Comparison of ENCODE assay signal across 15 mouse cellular contexts in genomic region chr6:6434261-6434802, GRCm38 (mm10).
"Had no signal": no experiment of that assay in that cellular context is flagged by ENCODE, and none has a peak within 500 bp of the region (broad histone marks: within the 10 kb centered on the region; RNA-seq: fewer than 3 reads in every experiment).

No protein-coding gene starts in this region.

- H3K9ac ChIP-seq: lung, embryonic 15.5 days; midbrain, embryonic 13.5 days; midbrain, embryonic 15.5 days; neural tube, embryonic 12.5 days had no signal

- ATAC-seq: lung, postnatal 0 days; midbrain, embryonic 13.5 days; midbrain, embryonic 15.5 days had no signal

- H3K9me3 ChIP-seq: lung, embryonic 15.5 days; midbrain, embryonic 13.5 days; midbrain, embryonic 15.5 days; neural tube, embryonic 12.5 days had no signal

- H3K4me1 ChIP-seq: lung, embryonic 15.5 days; megakaryocyte, embryonic 14.5 days; midbrain, embryonic 13.5 days; midbrain, embryonic 15.5 days; neural tube, embryonic 12.5 days had no signal

- H3K27ac ChIP-seq: lung, embryonic 15.5 days; macrophage; midbrain, embryonic 13.5 days; midbrain, embryonic 15.5 days; neural tube, embryonic 12.5 days had no signal

- DNase-seq: lung, adult 2 months; lung, postnatal 14 days; lung, postnatal 36 days; right cerebral cortex, postnatal 14 days; thymus, adult 18-20 months; thymus, postnatal 14 days; thymus, postnatal 36 days had no signal

- H3K36me3 ChIP-seq: lung, embryonic 15.5 days; midbrain, embryonic 13.5 days; midbrain, embryonic 15.5 days; neural tube, embryonic 12.5 days had no signal

- H3K4me3 ChIP-seq: lung, embryonic 15.5 days; megakaryocyte, embryonic 14.5 days; midbrain, embryonic 13.5 days; midbrain, embryonic 15.5 days; neural tube, embryonic 12.5 days had no signal

- H3K27me3 ChIP-seq: lung, embryonic 15.5 days; megakaryocyte, embryonic 14.5 days; midbrain, embryonic 13.5 days; midbrain, embryonic 15.5 days; neural tube, embryonic 12.5 days had no signal

- H3K4me2 ChIP-seq: lung, embryonic 15.5 days; midbrain, embryonic 11.5 days; midbrain, embryonic 13.5 days; midbrain, embryonic 15.5 days; neural tube, embryonic 12.5 days had no signal
